Mouse (Mus musculus) kidney, postnatal 10 days (tissue): Measurements from ENCODE around the gene Olfr530.

Experiments
- DNase-seq: peaks from one replicate; pipeline ENCODE4 v3.0.0; 2021; ENCODE audit warnings: mixed read lengths

Gene Olfr530

DNA sequence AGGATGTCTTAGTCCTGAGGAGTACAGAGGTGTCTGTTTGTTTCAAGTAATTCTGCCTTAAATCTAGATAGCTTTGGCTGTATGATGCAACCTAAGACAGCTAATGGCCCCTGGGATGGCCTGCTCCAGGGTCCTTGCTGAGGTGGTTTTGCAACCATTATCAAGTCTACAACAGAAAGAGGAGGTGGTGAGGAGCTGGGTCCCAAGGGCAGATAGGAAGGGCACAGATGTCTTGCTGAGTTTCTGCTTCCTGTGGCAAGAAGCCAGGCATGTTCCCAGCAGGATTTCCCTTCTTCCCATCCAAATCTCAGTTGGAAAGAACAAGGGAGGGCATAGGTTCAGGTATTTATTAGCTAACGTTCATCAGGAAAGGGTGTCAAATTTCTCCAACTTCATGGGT is at the start of gene Olfr530:
Olfr530 (minus strand) TSS at position 101 of the 400 bp plus-strand sequence.
- no peak for DNase-seq

DNA sequence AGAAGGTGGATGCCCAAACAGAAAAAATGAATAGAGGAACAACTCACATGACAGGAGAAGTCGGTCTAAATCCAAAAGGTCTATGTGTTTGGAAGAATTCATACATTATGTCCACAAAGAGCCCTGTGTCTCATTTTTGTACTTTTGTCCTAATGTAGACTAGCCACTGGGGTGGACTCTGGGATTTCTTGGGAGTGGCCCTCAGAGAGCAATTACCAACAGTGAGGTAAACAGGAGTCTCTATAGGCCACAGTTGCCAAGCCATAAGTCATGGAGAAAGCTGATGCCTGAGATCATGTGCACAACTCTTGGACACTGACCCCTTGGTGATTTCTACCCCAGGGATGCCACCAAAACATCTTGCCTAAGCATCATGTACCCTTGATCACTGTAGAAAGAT is 45.4 kb upstream of the Olfr530 start, which contains the start of gene Olfr532:
Olfr532 (minus strand) TSS at position 101 of the 400 bp plus-strand sequence.
- no peak for DNase-seq

DNA sequence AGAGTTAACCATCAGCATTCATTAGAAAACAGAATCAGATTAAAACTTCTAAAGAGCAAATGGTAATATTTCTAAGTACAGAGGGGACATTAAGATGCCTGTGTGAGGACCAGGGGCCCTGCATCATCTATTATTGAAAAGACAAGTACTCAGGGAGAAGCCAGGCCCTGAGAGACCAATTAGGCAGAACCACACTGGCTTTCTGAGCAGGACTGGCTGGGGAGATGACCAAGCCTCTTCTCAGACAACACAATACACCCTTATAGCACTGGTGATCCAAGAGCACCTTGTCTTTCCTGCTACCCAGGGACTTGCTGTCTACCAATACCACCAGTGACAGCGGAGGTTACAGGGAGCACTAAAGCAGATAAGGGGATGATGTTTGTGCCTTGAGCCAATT is 26.7 kb upstream of the Olfr530 start, which contains the start of gene Olfr531:
Olfr531 (minus strand) TSS at position 101 of the 400 bp plus-strand sequence.
- no peak for DNase-seq

DNA sequence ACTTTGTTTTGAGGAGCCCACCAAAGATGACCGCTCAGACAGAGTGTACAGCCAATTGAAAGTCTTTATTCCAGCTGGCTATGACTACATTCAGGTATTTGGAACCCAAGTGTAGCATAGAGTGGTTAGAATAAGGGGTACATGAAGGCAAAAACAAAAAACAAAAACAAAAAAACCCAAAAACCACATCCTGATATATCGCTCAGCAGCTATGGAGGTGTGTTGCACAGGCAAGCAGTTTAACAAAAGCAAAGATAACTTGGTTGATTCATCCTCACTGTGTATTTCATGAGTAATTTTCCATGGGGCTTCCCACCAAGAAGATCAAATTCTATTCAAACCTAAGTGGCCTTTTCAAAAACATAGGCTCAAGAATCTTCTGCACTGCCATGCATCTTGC is 780 bp upstream of the Olfr530 start:
- no peak for DNase-seq

DNA sequence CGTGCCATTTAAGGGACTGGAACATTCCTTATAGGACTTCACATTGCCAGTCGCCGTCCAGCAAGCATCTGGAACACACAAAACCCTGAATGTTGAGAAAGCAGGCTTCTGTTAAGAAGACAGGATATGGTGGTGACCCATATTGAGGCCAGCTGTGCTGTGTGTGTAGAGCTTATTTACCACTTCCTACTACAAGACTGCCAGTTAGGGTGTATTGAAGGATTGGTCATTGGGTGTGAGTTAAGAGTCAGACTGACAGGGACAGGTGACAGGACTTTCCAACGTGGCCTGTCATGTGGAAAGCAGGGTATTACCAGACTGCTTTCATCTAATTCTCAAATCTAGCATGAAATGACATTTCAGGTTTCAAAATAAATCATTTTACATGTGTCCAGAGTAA is 1.8 kb downstream of the Olfr530 start:
- no peak for DNase-seq

DNA sequence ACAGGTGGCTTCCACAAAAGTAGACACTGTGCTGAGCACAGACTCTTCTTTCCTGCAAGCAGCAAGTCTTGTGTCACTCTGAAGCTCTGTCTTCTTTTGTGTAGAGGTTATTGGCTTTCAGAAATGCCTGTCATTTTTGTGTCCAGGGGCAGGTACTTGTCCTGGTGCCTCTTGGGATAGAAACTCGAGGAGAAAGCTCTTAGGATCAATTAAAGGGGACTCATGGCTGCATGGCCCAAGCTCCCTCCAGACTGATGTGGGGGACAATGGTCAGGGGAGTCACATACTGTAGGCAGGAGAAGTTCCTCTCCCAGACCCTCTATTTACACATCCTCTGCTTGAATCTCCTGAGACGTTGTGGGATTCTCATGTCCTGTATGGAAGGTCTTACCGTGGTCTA is 14.6 kb downstream of the Olfr530 start, which contains the start of gene Olfr60:
Olfr60 (minus strand) TSS at position 101 of the 400 bp plus-strand sequence.
- no peak for DNase-seq

DNA sequence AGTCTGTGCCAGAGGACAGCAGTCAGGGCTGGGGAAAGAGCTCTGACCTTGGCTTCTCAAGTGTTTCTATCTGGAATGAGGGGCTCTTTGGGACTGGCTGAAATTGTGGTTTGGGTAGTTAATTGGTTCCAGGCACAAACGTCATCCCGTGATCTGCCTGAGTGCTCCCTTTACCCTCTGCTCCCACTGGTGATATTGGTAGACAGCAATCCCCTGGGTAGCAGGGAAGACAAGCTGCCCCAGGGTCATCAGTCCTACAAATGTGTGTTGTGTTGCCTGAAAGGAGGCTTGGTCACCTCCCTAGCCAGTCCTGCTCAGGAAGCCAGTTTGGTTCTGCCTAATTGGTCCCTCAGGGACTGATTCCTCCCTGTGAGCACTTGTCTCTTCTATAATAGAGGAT is 42.4 kb downstream of the Olfr530 start, which contains the start of gene Olfr527:
Olfr527 (plus strand) TSS at position 301 of the 400 bp plus-strand sequence.
- DNase-seq, result no peak

DNA sequence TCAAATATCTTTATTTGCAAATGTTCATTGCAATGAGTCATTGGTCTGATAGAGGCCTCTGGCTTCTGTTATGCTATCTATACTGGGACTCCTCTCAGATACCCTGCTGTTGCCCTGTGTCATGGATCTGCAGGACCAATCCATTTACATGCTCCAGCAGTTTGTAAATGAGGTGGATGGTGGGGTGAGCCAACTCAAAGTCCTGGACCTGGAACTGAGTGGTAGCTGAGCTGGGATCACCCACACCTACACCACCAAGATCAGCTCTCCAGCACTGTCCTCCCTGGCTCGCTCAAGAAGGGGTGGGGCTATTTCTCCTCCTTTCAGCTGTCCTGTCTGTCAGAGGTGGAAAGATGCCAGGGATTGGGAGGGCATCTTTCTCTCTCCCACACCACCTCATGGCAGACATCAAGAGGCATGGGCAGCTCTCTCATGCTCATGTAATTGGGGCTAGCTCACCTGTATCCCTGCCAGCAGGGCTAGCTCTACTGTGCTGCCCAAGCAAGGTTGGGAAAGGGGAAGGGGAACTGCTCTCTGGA is 46.3 kb downstream of the Olfr530 start:
- no peak for DNase-seq
